Mouse (Mus musculus) gastrocnemius, adult 18-20 months (tissue): Measurements from ENCODE around the gene C330007P06Rik. TPM values are rescaled to one million over a fixed set of nuclear protein-coding genes. Genes with fewer than 3 reads are reported as not detected.
"Not testable (repeated sequence)": the region's sequence is repeated elsewhere in the genome, so short reads cannot be mapped to it uniquely, and the experiment has no call there.

ENCODE experiments used
- DNase-seq: peaks from one replicate; pipeline ENCODE4 v3.0.0; 2021; ENCODE audit warnings: low spot score
- long read RNA-seq, 2 experiments: library from polyadenylated mRNA; stranded (forward); transcript quantifications; one replicate each; pipeline ENCODE4 v2.0.0; 2021
- total RNA-seq, 2 experiments: library from RNA; stranded (reverse); gene quantifications; 2 replicates each; pipeline ENCODE4 v1.2.3; 2021

Gene C330007P06Rik
- 10 to 100 TPM; 10.3 to 10.7 TPM for total RNA-seq
- long read RNA-seq, experiment 1, transcript C330007P06Rik-202 (7 exons, 3,340 nt), result major isoform, 11 of 15 reads
- long read RNA-seq, experiment 1, partial matches to known transcripts, result 1 of 15 reads
- long read RNA-seq, experiment 1, other reads (novel, unspliced or antisense), result 2 of 15 reads
- long read RNA-seq, experiment 2, transcript C330007P06Rik-202 (7 exons, 3,340 nt), result major isoform, 10 of 14 reads
- long read RNA-seq, experiment 2, partial matches to known transcripts, result 1 of 14 reads
- long read RNA-seq, experiment 2, other reads (novel, unspliced or antisense), result 3 of 14 reads

DNA sequence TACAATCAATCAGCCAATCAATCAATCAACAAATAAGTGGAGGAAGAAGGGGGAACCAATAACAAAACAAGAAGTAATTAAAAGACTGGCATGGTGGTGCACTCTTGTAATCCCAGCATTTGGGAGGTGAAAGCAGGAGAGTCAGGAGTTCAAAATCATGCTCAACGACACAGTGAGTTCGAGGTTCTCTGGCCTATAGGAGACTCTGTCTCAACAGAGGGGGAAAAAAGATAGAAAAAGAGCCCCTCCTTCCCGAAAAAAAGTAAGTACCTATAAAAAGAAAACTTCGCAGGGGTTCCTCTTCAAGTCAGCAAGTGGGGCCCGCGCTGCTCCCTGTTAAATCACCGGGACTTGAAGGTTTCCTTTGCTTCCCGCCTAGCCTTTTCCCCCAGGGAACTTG is at the start of gene C330007P06Rik, which contains the start of gene Ube2a:
Gene C330007P06Rik, minus strand, starts transcription at position 347 of the 400 bp plus-strand sequence.
Gene Ube2a, plus strand, starts transcription at position 136 of the 400 bp plus-strand sequence.
- DNase-seq, result no peak

DNA sequence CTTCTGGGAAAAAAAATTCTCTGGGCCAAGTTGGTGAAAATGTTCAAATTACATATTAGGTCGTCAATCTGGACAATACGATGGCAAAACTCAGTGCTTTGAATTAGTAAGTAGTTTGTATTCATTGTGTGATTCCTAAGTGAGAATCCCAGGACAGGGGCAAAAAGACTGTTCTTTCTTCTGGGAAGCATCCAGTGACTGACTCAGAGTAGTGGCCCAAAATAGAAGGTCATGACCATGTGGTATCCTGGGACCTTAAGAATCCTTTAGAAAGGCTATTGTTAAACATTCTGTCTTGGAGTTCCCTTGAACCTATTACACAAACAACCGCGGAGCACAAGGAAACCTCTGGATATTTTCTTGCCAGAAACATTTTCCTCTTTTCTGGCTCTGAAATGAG is 47.4 kb upstream of the C330007P06Rik start:
- DNase-seq, result no peak

DNA sequence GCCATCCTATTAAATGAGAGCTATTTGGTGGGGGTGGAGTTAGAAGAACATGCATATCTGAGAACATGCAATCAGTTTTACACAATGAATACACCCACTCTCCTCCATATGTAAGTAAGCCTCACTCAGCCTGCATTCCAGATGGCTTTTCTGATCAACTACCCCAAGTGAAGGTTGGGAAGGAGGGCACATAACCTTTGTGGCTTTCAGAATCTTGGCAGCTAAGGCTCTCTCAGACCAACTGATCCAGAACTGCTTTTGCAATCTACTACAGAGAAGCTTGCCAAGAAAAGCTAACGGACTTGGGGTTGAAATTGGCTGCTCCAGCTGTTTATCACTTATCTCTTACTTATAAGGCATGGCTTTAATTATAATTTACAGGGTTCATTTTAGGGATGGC is 43.8 kb upstream of the C330007P06Rik start:
- no peak for DNase-seq

DNA sequence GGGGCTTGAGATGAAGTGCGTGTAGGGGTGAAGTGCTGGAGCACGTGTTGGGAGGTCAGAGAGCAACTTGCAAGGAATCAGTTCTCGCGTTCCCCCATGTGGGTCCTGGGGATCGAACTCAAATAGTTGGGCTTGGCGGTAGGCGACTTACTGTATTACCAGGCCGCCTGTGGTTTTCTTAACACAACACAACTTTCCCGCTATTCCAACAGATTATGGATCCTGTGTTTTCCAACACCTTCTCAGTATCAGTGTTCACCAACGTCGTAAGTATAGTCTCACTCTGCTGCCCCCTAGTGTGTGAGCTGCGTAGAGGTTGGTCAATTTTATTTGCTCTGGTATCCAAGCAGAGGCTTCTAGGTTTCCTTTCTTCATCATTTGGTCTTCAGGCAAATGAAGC is 37.4 kb upstream of the C330007P06Rik start:
- DNase-seq, result peak; percentile 37

DNA sequence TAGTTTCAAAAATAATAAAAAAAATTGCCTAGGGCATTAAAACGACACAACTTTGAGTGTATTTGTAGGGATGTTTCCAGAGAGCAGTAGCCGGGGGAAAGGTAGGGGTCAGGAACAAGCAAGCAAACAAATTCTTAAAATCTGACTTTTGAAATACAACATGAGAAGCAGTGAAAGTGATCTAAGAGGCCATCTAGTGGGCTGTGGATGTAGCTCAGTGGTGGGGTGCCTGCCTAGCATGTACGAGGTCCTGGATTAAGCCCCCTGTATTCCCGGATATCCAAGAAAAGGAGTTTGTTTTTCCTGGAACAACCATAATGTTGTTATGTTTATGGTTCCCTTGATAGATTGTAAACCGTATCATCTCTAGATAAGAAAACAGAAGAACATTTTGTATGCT is 32.6 kb upstream of the C330007P06Rik start:
- no peak for DNase-seq

DNA sequence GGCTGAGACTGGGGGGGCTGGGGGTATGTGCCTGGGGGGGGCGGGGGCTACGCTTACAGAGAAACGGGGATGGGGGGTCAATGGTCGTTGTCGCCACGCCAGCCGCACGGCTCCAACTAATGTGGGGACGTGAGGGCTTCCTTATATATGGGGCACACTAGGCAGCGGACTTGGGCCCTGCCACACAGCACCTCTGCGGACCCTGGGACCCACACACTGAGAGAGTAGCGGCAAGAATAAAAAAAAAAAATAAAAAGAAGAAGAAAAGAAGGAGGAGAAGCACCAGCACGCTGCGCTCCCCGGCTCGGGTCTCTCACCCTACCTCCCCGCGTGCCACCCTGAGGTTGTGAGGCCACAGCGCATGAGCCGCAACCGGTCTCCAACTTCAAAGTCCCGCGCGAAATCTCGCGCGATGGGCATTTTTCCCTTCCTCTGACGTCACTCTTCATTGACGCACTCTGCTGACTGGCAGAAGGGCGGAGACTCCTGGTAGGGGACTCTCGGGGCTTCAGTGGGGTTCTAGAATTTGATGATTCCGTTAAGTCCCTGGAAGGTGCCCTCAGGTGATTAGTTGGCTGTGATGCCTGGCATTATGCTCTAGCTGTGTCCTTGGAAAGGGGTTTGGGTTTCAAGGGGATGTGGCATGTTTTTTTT is 29.3 kb upstream of the C330007P06Rik start:
- peak; percentile 92 for DNase-seq

DNA sequence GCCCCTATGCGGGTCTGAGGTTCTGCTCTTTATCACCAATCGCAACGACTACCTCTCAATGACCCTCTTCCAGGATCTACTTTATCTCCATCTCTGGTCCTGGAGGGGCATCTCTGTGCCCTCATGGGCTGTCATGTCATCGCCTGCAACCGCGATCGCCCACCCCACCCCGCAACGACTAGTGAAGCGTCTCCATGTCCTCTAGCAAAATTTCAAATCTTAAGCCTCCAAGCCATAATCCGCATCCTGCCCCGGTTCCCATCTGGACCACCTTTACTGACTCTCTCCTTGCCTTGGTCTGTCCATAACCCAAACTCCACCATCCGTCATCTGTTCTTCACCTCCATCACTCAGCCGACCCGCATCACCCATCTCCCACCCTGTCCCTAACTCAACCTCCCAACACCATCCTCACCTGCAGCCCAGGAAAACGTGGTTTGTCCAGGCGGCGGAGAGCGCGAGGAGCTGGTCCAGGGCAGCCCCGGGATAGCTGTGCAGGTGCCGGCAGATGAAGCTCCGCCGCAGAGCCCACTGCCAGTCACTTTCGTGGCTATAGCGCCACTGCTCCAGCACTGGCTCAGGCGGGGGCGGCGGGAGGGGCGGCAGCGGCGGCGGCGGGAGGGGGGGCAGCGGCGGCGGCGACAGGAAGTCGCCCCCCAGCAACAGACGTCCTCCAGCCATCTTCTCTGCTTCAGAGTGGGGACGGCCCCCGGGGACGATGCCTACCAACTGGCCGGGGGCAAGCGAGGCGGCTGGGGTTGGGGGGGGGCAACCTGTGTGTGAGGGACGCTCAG is 28.6 kb upstream of the C330007P06Rik start, which contains the start of gene Nkrf:
Gene Nkrf, minus strand, starts transcription at position 579 of the 794 bp plus-strand sequence.
- peak; percentile 3 for DNase-seq

DNA sequence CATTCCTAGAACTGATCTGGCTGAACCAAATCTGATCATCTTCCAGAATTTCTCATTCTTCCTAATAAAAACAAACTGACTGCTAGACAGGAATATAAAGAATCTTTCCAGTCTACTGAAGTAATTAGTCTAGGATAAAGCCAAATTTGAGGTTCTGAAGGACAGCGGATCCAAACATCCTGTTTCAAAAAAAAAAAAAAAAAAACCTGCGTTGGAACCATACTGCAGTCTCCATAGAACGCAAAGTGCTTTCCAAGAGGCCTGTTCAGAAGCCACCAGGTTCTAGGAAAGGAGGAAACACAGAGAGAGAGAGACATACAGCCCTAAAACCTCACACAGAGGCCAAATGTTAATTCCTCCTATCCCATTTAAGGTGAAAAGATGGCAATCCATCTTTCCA is 27.7 kb upstream of the C330007P06Rik start:
- no peak for DNase-seq

DNA sequence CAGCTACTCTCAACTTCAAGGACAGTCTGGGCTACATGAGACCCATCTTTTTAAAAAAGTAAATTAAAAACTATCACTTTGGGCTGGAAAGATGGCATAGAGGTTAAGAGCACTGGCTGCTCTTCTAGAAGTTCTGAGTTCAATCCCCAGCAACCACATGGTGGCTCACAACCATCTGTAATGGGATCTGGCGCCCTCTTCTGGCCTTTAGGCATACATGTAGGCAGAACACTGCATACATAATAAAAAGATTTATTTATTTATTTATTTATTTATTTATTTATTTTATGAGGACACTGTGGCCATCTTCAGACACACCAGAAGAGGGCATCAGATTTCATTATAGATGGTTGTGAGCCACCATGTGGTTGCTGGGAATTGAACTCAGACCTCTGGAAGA is 25.0 kb upstream of the C330007P06Rik start:
- DNase-seq, result not testable (repeated sequence)

DNA sequence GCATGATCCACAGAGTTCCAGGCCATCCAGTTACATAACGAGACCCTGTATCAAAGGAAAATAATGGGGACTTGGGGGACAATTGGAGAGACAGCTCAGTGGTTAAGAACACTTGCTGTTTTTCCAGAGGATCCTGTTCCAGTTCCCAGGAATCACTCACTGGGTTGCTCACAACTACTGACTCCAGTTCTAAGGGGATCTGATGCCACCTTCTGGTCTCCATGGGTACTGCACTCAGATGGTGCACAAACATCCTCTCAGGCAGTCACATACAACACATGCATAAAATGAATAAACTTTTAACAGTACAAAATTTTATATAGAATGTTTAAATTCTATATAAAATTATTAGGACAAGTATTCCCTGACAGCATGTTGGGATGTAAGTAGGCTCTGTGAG is 10.8 kb upstream of the C330007P06Rik start:
- no peak for DNase-seq

DNA sequence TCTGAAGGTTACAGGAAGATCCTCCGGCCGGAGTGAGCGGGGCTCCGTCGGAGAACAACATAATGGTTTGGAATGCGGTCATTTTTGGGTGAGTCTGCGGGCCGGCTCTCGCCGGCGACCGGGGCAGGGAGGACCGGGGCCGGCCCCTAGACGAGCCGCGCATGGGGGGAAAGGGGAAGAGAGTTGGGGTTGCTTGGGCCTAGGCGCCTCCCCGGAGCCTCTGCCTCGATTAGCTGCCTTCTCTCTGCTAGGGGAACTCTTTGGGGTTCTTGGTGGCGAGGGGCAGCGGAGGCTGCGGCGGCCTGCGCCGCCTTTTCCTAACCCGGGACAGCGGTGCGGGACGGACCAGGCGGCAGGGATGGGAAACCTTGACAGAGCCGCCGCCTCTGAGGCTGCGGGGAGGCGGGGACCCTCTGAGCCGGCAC is 805 bp upstream of the C330007P06Rik start:
- no peak for DNase-seq

DNA sequence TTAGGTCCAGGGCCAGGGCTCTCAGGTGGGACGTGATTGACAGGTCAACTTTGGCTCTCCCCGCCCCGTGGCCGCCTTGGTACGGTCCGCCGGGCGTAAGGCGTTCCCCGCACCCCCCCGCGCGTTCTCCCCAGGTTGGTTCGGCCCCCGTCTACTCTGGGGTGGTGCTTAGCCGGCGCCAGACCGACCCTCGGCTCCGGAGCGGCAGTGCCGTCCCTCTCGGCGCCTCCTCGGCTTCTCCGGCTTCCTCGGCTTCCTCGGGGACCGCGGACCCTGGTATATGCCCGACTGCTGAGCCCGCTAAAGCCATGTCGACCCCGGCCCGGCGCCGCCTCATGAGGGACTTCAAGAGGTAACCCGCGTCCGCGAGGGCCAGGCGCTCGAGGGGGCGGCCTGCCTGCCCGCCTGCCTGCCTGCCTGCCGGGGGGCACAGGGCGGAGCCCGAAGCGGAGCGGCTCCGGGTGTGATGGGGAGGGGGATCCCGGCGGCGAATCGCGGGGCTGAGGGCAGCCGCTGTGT is 326 bp upstream of the C330007P06Rik start:
- peak; percentile 87 for DNase-seq

DNA sequence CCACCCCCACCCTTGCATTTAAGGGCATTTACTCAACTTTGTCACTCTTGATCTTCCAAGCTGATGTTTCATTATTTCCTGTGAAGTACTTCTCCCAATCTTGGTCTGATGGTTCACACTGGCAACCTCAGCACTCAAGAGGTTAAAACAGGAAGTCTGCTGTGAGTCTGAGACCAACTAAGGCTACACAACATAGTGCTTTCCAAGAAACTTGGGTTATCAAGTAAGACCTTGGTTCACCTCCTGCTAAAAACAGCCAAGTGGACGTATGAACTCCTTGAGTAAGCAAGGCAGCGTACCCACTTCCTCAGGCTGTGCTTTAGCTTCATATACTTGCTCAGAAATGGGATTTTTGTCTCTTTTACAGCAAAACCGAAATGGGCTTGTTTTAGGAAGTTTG is 3.5 kb downstream of the C330007P06Rik start:
- no peak for DNase-seq

DNA sequence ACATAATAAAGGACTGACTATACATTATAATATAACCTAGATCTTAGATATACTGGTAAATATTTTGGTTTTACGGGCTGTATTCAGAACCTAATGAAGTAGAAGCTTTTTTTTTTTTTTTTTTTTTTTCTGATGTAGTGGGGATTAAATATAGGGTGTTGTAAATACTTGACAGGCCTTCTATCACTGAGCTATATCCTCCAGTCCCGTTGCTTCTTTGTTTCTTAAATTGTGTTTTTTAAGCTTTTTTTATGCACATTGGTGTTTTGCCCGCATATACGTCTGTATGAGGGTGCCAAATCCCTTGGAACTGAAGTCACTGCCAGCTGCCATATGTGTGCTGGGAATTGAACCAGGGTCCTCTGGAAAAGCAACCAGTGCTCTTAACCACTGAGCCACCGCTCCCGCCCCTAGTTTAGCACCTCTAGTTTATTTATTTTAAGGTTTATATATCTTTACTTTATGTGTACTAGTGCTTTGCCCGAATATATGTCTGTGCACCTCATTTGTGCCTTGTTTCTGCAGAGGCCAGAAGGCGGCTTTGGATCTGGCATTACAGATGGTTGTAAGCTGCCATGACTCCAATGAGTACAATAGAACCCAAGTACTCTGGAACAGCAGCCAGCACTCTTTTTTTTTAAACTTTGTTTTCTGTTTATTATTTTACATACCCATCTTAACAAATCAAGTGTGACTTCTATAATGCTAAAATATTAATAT is 9.1 kb downstream of the C330007P06Rik start:
- DNase-seq, result no peak

DNA sequence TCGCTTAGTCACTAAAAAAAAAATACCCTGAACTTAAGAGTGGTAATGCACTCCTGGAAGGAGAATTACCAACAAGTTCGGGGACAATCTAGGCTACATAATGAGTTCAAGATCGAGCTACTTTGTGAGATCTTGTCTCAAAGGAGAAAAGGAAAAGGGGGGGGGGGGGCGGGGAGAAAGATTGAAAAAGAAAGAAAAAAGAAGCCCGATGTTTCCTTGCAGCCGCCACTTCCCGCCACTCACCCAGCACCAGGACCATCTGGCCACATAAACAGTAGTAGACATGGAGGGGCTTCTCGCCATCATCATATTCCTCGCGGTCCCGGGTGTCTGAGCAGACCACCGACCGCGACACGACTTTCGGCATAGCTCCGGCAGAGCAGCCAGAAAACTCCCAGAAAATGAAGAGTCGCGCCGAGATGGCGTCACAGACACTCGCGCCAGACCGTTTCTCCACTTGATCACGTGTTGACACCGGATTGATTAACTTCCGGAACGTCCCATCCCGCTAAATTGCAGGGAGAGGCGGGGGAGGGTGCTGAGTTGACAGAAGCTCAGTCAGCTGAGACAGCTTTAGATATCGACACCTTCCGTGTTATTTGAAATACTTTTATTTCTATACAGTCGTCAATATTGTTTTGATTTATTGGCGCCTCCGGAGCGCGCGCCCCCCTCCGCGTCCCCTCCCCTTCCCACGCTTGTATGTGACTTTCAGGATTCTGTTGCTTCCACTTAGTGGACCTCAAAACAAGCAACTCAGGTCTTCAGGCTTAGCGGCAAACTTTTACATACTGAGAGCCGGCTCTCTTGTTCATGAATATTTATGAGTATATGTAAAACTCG is 9.9 kb downstream of the C330007P06Rik start:
- DNase-seq, result peak; percentile 78

DNA sequence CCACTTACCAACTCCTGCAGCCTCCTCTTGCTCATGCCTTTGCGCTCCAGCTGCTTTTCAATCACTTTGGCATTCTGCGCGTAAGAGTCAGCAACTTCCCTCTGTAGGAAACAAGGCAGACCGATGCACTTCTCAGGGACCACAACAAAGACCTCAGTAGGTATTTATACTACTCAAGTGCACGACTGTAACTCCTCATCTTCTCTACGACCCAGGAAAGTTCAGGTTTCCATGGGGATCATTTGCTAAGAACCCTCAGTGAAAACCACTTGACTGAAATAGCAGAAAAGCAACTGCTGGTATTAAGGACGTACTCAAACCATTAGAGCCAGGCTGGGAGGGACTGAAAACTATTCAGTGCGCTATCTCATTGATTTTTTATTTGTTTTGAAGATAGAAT is 21.3 kb downstream of the C330007P06Rik start:
- DNase-seq, result no peak

DNA sequence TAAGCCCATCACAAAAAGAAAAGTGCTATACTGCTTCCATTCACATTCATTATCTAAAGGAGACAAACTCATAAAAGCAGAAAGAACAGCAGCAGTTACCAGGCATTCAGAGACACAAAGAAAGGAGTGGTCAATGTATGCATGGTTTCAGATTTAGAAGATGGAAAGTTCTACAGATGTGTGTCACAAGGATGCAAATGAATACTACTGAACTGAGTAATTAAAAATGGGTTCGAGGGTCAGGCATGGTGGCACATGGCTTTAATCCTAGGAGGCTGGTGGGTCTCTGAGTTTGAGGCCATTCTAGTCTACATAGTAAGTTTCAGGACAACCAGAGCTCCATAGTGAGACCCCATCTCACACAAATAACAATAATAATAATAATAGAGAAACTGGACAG is 26.8 kb downstream of the C330007P06Rik start:
- no peak for DNase-seq

DNA sequence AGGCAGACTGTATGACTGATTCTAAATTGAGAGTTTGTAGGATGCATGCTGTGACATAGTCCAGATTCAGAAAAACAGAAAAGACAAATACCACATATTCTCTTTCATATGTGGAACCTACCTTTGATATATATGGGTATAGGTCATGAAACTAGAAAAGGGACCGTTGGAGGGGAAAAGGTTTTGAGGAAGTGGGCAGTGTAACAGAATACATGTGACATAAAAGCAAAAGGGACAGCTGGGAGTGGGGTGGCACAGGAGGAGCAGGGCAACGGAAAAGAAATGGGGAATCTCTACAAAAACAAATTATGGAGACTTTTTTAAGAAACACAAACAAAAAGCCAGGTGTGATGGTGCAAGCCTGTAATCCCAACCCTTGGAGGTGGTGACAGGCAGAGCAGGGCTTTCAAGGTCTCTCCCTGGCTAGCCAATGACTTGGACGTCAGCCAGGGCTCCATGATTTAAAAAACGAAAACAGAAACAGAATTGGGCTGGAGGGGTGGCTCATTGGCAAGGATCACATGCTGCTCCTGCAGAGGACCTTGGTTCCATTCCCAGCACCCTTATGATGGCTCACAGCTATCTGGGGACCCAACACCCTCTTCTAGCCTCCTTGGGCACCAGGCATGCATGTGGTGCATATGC is 30.4 kb downstream of the C330007P06Rik start:
- no peak for DNase-seq

DNA sequence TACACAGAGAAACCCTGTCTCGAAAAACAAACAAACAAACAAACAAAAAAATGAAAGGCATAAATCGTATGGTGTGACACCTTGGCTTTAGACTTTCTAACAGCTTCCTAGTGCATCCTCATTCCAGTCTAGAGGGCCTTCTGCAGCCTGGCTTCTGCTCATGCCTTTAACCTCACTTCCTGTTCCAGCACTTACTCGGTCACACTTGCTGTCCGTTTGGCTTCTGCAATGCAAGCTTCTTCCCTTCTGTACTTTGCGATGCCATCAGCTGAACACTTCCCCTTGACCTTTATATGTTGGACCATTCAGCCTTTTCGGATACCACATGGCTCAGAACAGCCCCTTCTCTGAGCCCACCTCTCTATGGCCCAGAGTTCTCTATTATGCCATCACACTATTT is 32.2 kb downstream of the C330007P06Rik start:
- no peak for DNase-seq

DNA sequence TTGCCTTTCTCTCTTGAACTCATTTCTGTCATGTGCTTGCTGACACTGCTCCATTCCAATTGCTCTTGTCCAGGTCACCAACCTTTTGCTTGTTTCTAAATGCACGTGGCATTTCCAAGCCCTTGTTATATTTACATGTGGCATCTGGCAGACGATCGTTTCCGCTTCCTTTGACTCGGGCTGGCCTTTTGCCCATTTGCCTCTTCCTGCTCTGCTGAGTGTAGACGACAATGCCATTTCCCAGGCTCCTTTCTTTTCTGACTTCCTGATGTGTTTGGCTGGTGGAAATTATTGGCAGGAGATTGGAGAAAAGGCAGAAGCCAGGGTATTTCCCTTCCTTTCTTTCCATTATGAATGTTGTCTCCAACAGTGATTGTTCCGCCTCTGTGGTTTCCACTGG is 34.5 kb downstream of the C330007P06Rik start:
- no peak for DNase-seq
